Mouse (Mus musculus): Measurements from ENCODE around the gene Suds3. TPM values are rescaled to one million over a fixed set of nuclear protein-coding genes. Genes with fewer than 3 reads are reported as not detected.
A peak's percentile ranks its signal among the peaks of the same experiment; 100 is the strongest.

The Suds3 gene
- polyA plus RNA-seq, 1 experiment = 76.0 TPM

DNA sequence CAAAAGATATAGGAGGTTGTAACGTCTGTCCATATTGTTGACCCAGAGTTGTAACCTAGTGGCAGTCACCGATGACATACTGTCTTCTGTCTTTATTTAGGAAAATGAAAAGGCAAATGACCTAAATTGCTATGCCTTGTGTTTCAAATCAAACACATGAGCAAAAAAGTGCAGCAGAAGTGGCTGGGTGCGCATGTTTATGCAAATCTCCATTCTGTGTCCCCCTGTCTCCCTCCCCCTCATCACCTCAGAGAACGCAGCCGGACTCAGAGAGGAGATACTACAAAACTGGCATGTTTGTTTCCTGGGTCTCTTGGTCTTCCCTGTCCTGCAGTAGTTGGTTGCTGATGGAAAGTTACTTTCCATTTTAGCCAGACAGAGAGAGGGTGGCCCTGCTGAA is 34.2 kb upstream of the Suds3 start:
- H3K36me3 ChIP-seq (ENCODE audit: control insufficient read depth, insufficient read depth) = no peaks in the 10 kb centered on the region
- no peaks in the 10 kb centered on the region for H3K79me3 ChIP-seq (ENCODE audit: low read depth)
- TF ChIP-seq CEBPB (IDR thresholded peaks at IDR 0.05; ENCODE audit: low read depth) (no peak), MYOG (IDR thresholded peaks at IDR 0.05; ENCODE audit: control insufficient read depth, extremely low read depth, insufficient read length) (no peak), MYOD1 (IDR thresholded peaks at IDR 0.05; ENCODE audit: control insufficient read depth, insufficient read length, low read depth) (no peak), CTCF (IDR thresholded peaks at IDR 0.05; ENCODE audit: control insufficient read depth, insufficient read depth, insufficient read length) (no peak), MAX (IDR thresholded peaks at IDR 0.05) (no peak), USF1 (IDR thresholded peaks at IDR 0.05; ENCODE audit: low read depth) (no peak), FOSL1 (IDR thresholded peaks at IDR 0.05; ENCODE audit: insufficient read depth, low read length, poor library complexity, severe bottlenecking) (no peak)
- no peaks in the 10 kb centered on the region for H3K27me3 ChIP-seq (ENCODE audit: control insufficient read depth, insufficient read depth, insufficient read length)
- no peak overlapping the region for H3K4me3 ChIP-seq (ENCODE audit: insufficient read depth, poor library complexity, severe bottlenecking)
- no peak overlapping the region for H3ac ChIP-seq (ENCODE audit: control insufficient read depth, insufficient read length, low read depth)
- no peaks in the 10 kb centered on the region for H3K79me2 ChIP-seq (ENCODE audit: control insufficient read depth, insufficient read depth)

DNA sequence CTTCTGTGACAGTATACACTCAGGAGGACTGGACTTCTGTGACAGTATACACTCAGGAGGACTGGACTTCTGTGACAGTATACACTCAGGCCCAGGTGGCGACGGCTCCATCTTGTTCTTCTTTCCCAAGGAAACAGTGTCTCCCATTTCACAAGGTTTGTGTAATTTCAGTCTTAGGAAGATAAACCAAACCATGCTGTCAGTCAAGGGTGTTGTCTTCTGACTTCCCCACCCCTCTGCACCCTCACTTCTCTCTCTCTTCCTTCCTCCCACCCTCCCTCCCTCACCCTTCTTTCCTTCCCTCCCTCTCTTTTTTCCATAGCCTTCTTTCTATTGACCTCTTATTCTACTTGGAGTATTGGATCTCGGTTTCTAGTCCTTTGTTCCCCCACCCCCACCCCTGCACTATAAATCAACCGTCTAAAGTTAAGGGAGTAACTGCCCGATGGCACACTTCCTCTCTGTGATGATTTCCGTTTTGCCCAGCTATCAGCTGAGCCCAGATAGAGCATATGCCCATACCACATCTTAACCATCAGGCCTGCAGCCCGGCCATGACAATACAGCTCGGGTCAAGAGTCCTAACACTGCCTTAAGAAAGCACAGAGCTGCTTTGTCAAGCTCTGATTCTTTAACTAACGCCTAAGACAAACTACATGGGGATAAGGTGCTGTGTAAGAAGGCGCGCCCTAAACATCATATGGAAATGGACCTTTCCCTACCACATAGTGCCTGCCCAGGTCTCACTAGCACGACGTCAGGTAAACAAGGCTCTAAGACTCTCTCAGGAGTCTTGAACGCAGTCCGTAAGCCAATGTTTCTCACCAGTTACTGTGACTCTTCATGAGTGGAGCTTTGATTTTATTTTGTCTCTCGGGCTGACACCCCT is 33.4 kb upstream of the Suds3 start:
- Histone ChIP-seq H3K36me3 (ENCODE audit: control insufficient read depth, insufficient read depth) (no peaks in the 10 kb centered on the region), H3K4me3 (ENCODE audit: insufficient read depth, poor library complexity, severe bottlenecking) (no peak overlapping the region), H3K79me2 (ENCODE audit: control insufficient read depth, insufficient read depth) (no peaks in the 10 kb centered on the region), H3K27me3 (ENCODE audit: control insufficient read depth, insufficient read depth, insufficient read length) (no peaks in the 10 kb centered on the region), H3ac (ENCODE audit: control insufficient read depth, insufficient read length, low read depth) (no peak overlapping the region), H3K79me3 (ENCODE audit: low read depth) (no peaks in the 10 kb centered on the region)
- TF ChIP-seq CTCF (IDR thresholded peaks at IDR 0.05; ENCODE audit: control insufficient read depth, insufficient read depth, insufficient read length) (no peak), MYOD1 (IDR thresholded peaks at IDR 0.05; ENCODE audit: control insufficient read depth, insufficient read length, low read depth) (no peak), USF1 (IDR thresholded peaks at IDR 0.05; ENCODE audit: low read depth) (no peak), MYOG (IDR thresholded peaks at IDR 0.05; ENCODE audit: control insufficient read depth, extremely low read depth, insufficient read length) (no peak), CEBPB (IDR thresholded peaks at IDR 0.05; ENCODE audit: low read depth) (no peak), FOSL1 (IDR thresholded peaks at IDR 0.05; ENCODE audit: insufficient read depth, low read length, poor library complexity, severe bottlenecking) (no peak), MAX (IDR thresholded peaks at IDR 0.05) (no peak)

DNA sequence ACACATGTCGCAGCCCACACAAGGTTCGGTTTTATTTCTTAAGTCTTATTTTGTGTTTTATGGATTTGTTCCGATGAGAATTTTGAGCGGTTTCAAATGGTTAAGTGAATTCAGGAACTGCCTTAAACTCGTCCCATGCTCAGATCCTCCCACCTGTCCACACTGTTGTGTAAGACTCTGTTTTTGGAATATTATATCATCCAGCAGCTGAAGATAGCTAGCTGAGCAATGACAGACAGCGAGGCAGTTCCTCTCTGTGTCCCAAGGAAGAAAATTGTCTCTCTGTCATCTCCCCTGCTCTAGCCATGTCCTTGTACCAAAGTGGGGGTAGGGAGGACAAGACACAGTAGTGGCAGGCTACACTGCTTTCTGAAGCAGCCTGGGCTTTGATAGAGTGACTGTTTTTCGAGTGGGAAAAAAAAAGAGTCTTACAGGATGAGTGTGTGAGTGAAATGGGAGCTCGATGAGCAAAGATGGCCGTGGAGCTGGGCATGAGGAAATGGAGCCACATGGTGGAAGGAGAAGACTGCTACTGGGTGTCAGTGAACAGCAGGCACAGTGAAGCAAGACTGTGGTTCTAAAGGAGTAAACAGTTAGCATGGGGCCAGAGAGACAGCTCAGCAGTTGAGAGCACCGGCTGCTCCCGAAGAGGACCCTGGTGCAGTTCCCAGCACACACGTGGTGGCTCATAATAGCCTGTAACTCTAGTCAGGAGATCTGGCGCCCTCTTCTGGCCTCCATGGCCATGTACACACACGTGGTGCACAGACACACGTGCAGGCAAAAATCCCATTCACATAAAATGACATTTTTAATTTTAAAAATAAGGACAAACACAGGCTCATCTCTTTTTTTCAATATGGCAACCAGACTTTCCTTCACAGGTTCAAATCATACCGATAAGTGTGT is 31.5 kb upstream of the Suds3 start:
- no peak for TF ChIP-seq MYOD1 (IDR thresholded peaks at IDR 0.05; ENCODE audit: control insufficient read depth, insufficient read length, low read depth)
- TF ChIP-seq MYOG (IDR thresholded peaks at IDR 0.05; ENCODE audit: control insufficient read depth, extremely low read depth, insufficient read length) = no peak
- TF ChIP-seq USF1 (IDR thresholded peaks at IDR 0.05; ENCODE audit: low read depth) = no peak
- no peak for TF ChIP-seq MAX (IDR thresholded peaks at IDR 0.05)
- TF ChIP-seq CTCF (IDR thresholded peaks at IDR 0.05; ENCODE audit: control insufficient read depth, insufficient read depth, insufficient read length) = no peak
- TF ChIP-seq FOSL1 (IDR thresholded peaks at IDR 0.05; ENCODE audit: insufficient read depth, low read length, poor library complexity, severe bottlenecking) = no peak
- no peaks in the 10 kb centered on the region for H3K27me3 ChIP-seq (ENCODE audit: control insufficient read depth, insufficient read depth, insufficient read length)
- H3K4me3 ChIP-seq (ENCODE audit: insufficient read depth, poor library complexity, severe bottlenecking) = no peak overlapping the region

GRCm38 (mm10) chr5:117146165-117146564 is 30.3 kb upstream of the Suds3 start:
- Histone ChIP-seq H3K36me3 (ENCODE audit: control insufficient read depth, insufficient read depth) (no peaks in the 10 kb centered on the region), H3K4me3 (ENCODE audit: insufficient read depth, poor library complexity, severe bottlenecking) (no peak overlapping the region), H3K27me3 (ENCODE audit: control insufficient read depth, insufficient read depth, insufficient read length) (no peaks in the 10 kb centered on the region), H3K79me3 (ENCODE audit: low read depth) (no peaks in the 10 kb centered on the region), H3K79me2 (ENCODE audit: control insufficient read depth, insufficient read depth) (no peaks in the 10 kb centered on the region), H3ac (ENCODE audit: control insufficient read depth, insufficient read length, low read depth) (no peak overlapping the region)
- TF ChIP-seq CEBPB (IDR thresholded peaks at IDR 0.05; ENCODE audit: low read depth) (no peak), FOSL1 (IDR thresholded peaks at IDR 0.05; ENCODE audit: insufficient read depth, low read length, poor library complexity, severe bottlenecking) (no peak), USF1 (IDR thresholded peaks at IDR 0.05; ENCODE audit: low read depth) (no peak), CTCF (IDR thresholded peaks at IDR 0.05; ENCODE audit: control insufficient read depth, insufficient read depth, insufficient read length) (no peak), MYOG (IDR thresholded peaks at IDR 0.05; ENCODE audit: control insufficient read depth, extremely low read depth, insufficient read length) (no peak), MAX (IDR thresholded peaks at IDR 0.05) (no peak), MYOD1 (IDR thresholded peaks at IDR 0.05; ENCODE audit: control insufficient read depth, insufficient read length, low read depth) (no peak)

More for the DNA sequence above, 31.5 kb upstream of the Suds3 start:
- no peaks in the 10 kb centered on the region for H3K79me2 ChIP-seq (ENCODE audit: control insufficient read depth, insufficient read depth)
- no peak overlapping the region for H3ac ChIP-seq (ENCODE audit: control insufficient read depth, insufficient read length, low read depth)
- no peaks in the 10 kb centered on the region for H3K79me3 ChIP-seq (ENCODE audit: low read depth)
- H3K36me3 ChIP-seq (ENCODE audit: control insufficient read depth, insufficient read depth) = no peaks in the 10 kb centered on the region

GRCm38 (mm10) chr5:117143721-117144135 is 27.8 kb upstream of the Suds3 start:
- Histone ChIP-seq H3K27me3 (ENCODE audit: control insufficient read depth, insufficient read depth, insufficient read length) (no peaks in the 10 kb centered on the region), H3K79me3 (ENCODE audit: low read depth) (no peaks in the 10 kb centered on the region), H3ac (ENCODE audit: control insufficient read depth, insufficient read length, low read depth) (no peak overlapping the region), H3K79me2 (ENCODE audit: control insufficient read depth, insufficient read depth) (no peaks in the 10 kb centered on the region), H3K4me3 (ENCODE audit: insufficient read depth, poor library complexity, severe bottlenecking) (no peak overlapping the region), H3K36me3 (ENCODE audit: control insufficient read depth, insufficient read depth) (no peaks in the 10 kb centered on the region)
- TF ChIP-seq MYOG (IDR thresholded peaks at IDR 0.05; ENCODE audit: control insufficient read depth, extremely low read depth, insufficient read length) (no peak), CTCF (IDR thresholded peaks at IDR 0.05; ENCODE audit: control insufficient read depth, insufficient read depth, insufficient read length) (peak; percentile 60), MYOD1 (IDR thresholded peaks at IDR 0.05; ENCODE audit: control insufficient read depth, insufficient read length, low read depth) (no peak), FOSL1 (IDR thresholded peaks at IDR 0.05; ENCODE audit: insufficient read depth, low read length, poor library complexity, severe bottlenecking) (no peak)
